Mouse (Mus musculus) limb, embryonic 13.5 days (tissue): Measurements from ENCODE around the gene 1700029P11Rik. TPM values are rescaled to one million over a fixed set of nuclear protein-coding genes. Genes with fewer than 3 reads are reported as not detected.

Experiments
- ATAC-seq: fragments of 200-750 bp; cut with Nextera tagmentation; 2 replicates; pipeline ENCODE4 v1.8.0; 2017; ENCODE audit warnings: low read depth, moderate number of reproducible peaks, moderate TSS enrichment; ENCODE audit not compliant: low FRiP score
- H3K27ac ChIP-seq: fragments of 300-500 bp; sonication (generic); 2 replicates; pipeline ENCODE4 v1.5.1; 2015; ENCODE audit warnings: inconsistent platforms, mild to moderate bottlenecking, moderate library complexity
- H3K27me3 ChIP-seq: fragments of 300-500 bp; sonication (generic); 2 replicates; pipeline ENCODE4 v1.6.1; 2015; ENCODE audit warnings: mild to moderate bottlenecking, inconsistent platforms
- H3K36me3 ChIP-seq: fragments of 300-500 bp; sonication (generic); 2 replicates; pipeline ENCODE4 v1.6.1; 2015; ENCODE audit warnings: inconsistent platforms, mild to moderate bottlenecking, moderate library complexity
- H3K4me1 ChIP-seq: fragments of 300-500 bp; sonication (generic); 2 replicates; pipeline ENCODE4 v1.6.1; 2015; ENCODE audit warnings: inconsistent platforms
- H3K4me2 ChIP-seq: fragments of 300-500 bp; sonication (generic); replicated peaks from 2 replicates; pipeline ENCODE4 v1.6.1; 2015; ENCODE audit warnings: inconsistent platforms, mild to moderate bottlenecking, moderate library complexity
- H3K4me3 ChIP-seq: fragments of 300-500 bp; sonication (generic); 2 replicates; pipeline ENCODE4 v1.5.1; 2015; ENCODE audit warnings: moderate library complexity, mild to moderate bottlenecking, inconsistent platforms
- H3K9ac ChIP-seq: fragments of 300-500 bp; sonication (generic); 2 replicates; pipeline ENCODE4 v1.6.1; 2015; ENCODE audit warnings: mild to moderate bottlenecking, inconsistent platforms
- H3K9me3 ChIP-seq: fragments of 300-500 bp; sonication (generic); 2 replicates; pipeline ENCODE4 v1.6.1; 2016; ENCODE audit warnings: inconsistent platforms
- WGBS: fragments of 180-500 bp; shearing (Covaris S2); methylation state at CpG from one replicate; pipeline ENCODE4 v1.1.7; 2015; 5-methylcytosine and 5-hydroxymethylcytosine counted together
- polyA plus RNA-seq: library from polyadenylated mRNA; unstranded; fragments of >200 nt; fragmentation: Nextera tagmentation; extraction: Ambion mirVana; gene quantifications from 2 replicates; pipeline ENCODE4 v1.2.1, GENCODE M21; 2015

Gene 1700029P11Rik
- polyA plus RNA-seq, 1 experiment from 2014 or later, result not detected

GRCm38 (mm10) chr15:82017461-82017860 lies 37.1 kb downstream of the 1700029P11Rik start:
- no peak overlapping the region; the same call in 1 of the 2 replicates for H3K4me3 ChIP-seq
- ATAC-seq, result no peak
- H3K9ac ChIP-seq, result peak overlapping the region; percentile 26; the same call in 1 of the 2 replicates
- H3K27ac ChIP-seq, result no peak overlapping the region
- WGBS, result 67% methylated on average over 4 of the region's 4 CpGs
- H3K4me2 ChIP-seq, result 0 out of 2 replicates have a peak overlapping the region, but pooled peaks have one; percentile 19
- peaks cover 28% of the 10 kb centered on the region for H3K36me3 ChIP-seq
- no peaks in the 10 kb centered on the region for H3K9me3 ChIP-seq
- H3K27me3 ChIP-seq, result no peaks in the 10 kb centered on the region
- peaks cover 24% of the 10 kb centered on the region for H3K4me1 ChIP-seq

DNA sequence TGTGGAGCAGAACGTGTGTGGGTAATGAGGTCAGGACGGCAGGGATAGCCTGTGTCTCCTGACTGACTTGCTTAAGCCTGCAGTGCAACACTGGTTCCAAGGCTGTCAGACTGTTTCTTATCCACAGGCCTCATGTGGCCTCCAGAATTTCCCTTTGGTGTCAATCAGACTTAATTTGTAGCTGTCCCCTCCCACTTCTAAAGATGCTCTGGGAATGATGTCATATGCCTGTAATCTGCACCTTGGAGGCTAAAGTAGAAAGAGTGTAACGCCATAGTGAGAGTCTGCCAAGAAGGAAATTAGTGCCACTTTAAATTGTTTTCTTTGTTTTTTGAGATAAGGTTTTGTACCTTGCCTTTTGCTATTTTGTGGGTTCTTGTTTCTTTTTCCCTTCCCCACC lies 38.9 kb downstream of the 1700029P11Rik start:
- no peak overlapping the region for H3K4me2 ChIP-seq
- peaks cover 20% of the 10 kb centered on the region for H3K4me1 ChIP-seq
- peaks cover 46% of the 10 kb centered on the region for H3K36me3 ChIP-seq
- H3K27me3 ChIP-seq, result no peaks in the 10 kb centered on the region
- ATAC-seq, result no peak
- no peak overlapping the region for H3K9ac ChIP-seq
- H3K27ac ChIP-seq, result no peak overlapping the region
- no peak overlapping the region for H3K4me3 ChIP-seq
- 88% methylated on average over 3 of the region's 3 CpGs for WGBS
- H3K9me3 ChIP-seq, result no peaks in the 10 kb centered on the region

- WGBS, result 88% methylated on average over 13 of the region's 13 CpGs
- Histone ChIP-seq H3K9ac (no peak overlapping the region), H3K4me2 (no peak overlapping the region), H3K4me3 (no peak overlapping the region), H3K27me3 (no peaks in the 10 kb centered on the region), H3K9me3 (no peaks in the 10 kb centered on the region), H3K36me3 (peaks cover 80% of the 10 kb centered on the region), H3K27ac (no peak overlapping the region), H3K4me1 (0 out of 2 replicates have a peak, but pooled peaks cover 2% of the 10 kb centered on the region)
- no peak for ATAC-seq
Observed at GRCm38 (mm10) chr15:82022535-82023088, 42.3 kb downstream of the 1700029P11Rik start.

DNA sequence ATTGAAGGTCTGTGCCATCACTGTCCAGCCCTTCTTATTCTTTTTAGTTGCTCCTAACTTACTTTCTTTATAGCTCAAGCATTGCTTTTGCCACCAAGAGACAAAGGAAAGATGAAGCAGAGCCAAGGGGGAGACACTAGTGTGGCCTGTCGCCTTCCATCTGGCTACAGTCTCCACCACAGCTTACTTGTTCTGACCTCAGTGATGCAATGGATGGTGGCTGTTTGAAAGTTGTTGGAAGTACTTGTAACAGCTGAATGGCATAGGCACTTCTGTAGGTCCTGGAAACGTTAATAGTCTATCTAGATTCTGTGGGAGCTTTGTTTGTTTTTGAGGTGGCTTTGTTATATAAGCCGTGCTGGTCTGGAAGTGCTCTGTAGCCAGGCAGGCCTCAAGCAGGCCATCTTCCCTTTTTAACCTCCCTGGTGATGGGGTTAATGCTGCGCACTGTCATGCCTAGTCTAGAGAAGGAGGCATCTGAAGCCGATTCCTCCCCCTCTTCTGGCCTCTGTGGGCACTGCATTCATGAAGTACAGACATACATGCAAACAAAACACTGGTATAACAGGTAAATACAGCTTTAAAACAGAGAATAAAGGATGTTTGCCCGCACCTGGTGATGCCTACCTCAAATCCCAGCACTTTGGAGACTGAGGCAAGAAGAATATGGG lies 43.8 kb downstream of the 1700029P11Rik start:
- WGBS, result 95% methylated on average over 6 of the region's 6 CpGs
- no peak for ATAC-seq
- H3K9me3 ChIP-seq, result no peaks in the 10 kb centered on the region
- no peaks in the 10 kb centered on the region for H3K27me3 ChIP-seq
- H3K4me3 ChIP-seq, result no peak overlapping the region
- H3K27ac ChIP-seq, result no peak overlapping the region
- peaks cover 89% of the 10 kb centered on the region for H3K36me3 ChIP-seq
- no peaks in the 10 kb centered on the region for H3K4me1 ChIP-seq
- no peak overlapping the region for H3K9ac ChIP-seq
- no peak overlapping the region for H3K4me2 ChIP-seq

GRCm38 (mm10) chr15:82027276-82027675 lies 46.9 kb downstream of the 1700029P11Rik start:
- Histone ChIP-seq H3K27ac (no peak overlapping the region), H3K4me1 (no peaks in the 10 kb centered on the region), H3K36me3 (peaks cover 98% of the 10 kb centered on the region), H3K9ac (no peak overlapping the region), H3K27me3 (no peaks in the 10 kb centered on the region), H3K4me3 (no peak overlapping the region), H3K9me3 (no peaks in the 10 kb centered on the region), H3K4me2 (no peak overlapping the region)
- WGBS, result 90% methylated on average over 7 of the region's 7 CpGs
- ATAC-seq, result no peak

DNA sequence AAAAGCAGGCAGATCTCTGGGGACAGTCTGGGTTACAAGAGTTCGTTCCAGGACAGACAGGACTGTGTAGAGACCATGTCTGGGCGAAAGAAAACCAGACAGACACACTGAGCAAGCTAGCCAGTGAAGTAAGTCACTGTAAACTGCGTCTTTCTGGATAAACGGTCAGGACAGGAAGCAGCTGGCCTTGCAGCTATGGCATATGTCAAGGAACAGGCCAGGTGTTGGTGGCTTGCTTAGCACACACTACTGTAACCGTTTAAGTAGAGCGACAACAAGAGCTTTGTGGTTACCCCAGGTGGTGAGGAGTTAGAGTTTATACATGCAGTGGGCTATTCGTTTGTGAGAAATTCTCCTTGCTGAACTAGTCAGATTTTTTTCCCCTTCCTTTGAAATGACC lies 47.4 kb downstream of the 1700029P11Rik start:
- Histone ChIP-seq H3K9me3 (no peaks in the 10 kb centered on the region), H3K27me3 (no peaks in the 10 kb centered on the region), H3K9ac (no peak overlapping the region), H3K36me3 (peaks cover 97% of the 10 kb centered on the region), H3K27ac (no peak overlapping the region), H3K4me2 (no peak overlapping the region), H3K4me1 (no peaks in the 10 kb centered on the region), H3K4me3 (no peak overlapping the region)
- WGBS, result 76% methylated on average over 7 of the region's 7 CpGs
- no peak for ATAC-seq

Other genes starting within 250 kb of the 1700029P11Rik start
- gene Zc3h7b, start 235.5 kb upstream of the 1700029P11Rik start, polyA plus RNA-seq, result 39.5 and 40.4 TPM in 2 replicates
- 98.8 and 107 TPM in 2 replicates for gene Rangap1, start 235.0 kb upstream of the 1700029P11Rik start, polyA plus RNA-seq
- gene Tef, start 178.1 kb upstream of the 1700029P11Rik start, polyA plus RNA-seq, result 25.4 and 26.0 TPM in 2 replicates
- gene Tob2, start 121.7 kb upstream of the 1700029P11Rik start, polyA plus RNA-seq, result 24.6 and 26.0 TPM in 2 replicates
- 151 and 158 TPM in 2 replicates for gene Phf5a, start 108.6 kb upstream of the 1700029P11Rik start, polyA plus RNA-seq
- gene Aco2, start 108.2 kb upstream of the 1700029P11Rik start, polyA plus RNA-seq, result 142 and 156 TPM in 2 replicates
- 56.9 and 57.9 TPM in 2 replicates for gene Polr3h, start 54.3 kb upstream of the 1700029P11Rik start, polyA plus RNA-seq
- 13.4 and 15.0 TPM in 2 replicates for gene Csdc2, start 43.8 kb upstream of the 1700029P11Rik start, polyA plus RNA-seq
- gene Pmm1, start 19.6 kb upstream of the 1700029P11Rik start, polyA plus RNA-seq, result 26.3 and 26.8 TPM in 2 replicates
- gene Xrcc6, start 7.3 kb downstream of the 1700029P11Rik start, polyA plus RNA-seq, result 88.5 and 92.1 TPM in 2 replicates
- gene Desi1, start 53.3 kb downstream of the 1700029P11Rik start, polyA plus RNA-seq, result 26.6 and 26.9 TPM in 2 replicates
- 294 and 308 TPM in 2 replicates for gene Snu13, start 67.1 kb downstream of the 1700029P11Rik start, polyA plus RNA-seq
- 0.03 TPM in 1 of 2 replicates, not detected in the other for gene 4930407I10Rik, start 78.6 kb downstream of the 1700029P11Rik start, polyA plus RNA-seq
- 0.11 and 0.17 TPM in 2 replicates for gene Mei1, start 89.5 kb downstream of the 1700029P11Rik start, polyA plus RNA-seq
- gene Ccdc134, start 147.4 kb downstream of the 1700029P11Rik start, polyA plus RNA-seq, result 27.6 and 30.3 TPM in 2 replicates
- gene Srebf2, start 166.6 kb downstream of the 1700029P11Rik start, polyA plus RNA-seq, result 168 and 173 TPM in 2 replicates
- 0.15 and 0.34 TPM in 2 replicates for gene Shisa8, start 232.3 kb downstream of the 1700029P11Rik start, polyA plus RNA-seq
- gene Tnfrsf13c, start 243.8 kb downstream of the 1700029P11Rik start, polyA plus RNA-seq, result 0.13 and 0.15 TPM in 2 replicates